Mouse (Mus musculus) forebrain, embryonic 16.5 days (tissue): ENCODE measurements around the gene Opa3. TPM values are rescaled to one million over a fixed set of nuclear protein-coding genes. Genes with fewer than 3 reads are reported as not detected.

Experiments used
- ATAC-seq: fragments of 200-750 bp; cut with Nextera tagmentation; 2 replicates; pipeline ENCODE4 v1.8.0; 2017; ENCODE audit warnings: mild to moderate bottlenecking, moderate library complexity
- H3K27ac ChIP-seq: fragments of 300-500 bp; sonication (generic); 2 replicates; pipeline ENCODE4 v1.5.1; 2014; ENCODE audit warnings: low read length, control low read depth
- H3K27me3 ChIP-seq: fragments of 300-500 bp; sonication (generic); replicated peaks from 2 replicates; pipeline ENCODE4 v1.6.1; 2014; ENCODE audit warnings: low read length; ENCODE audit not compliant: control insufficient read depth, insufficient read depth
- H3K36me3 ChIP-seq: fragments of 300-500 bp; sonication (generic); 2 replicates; pipeline ENCODE4 v1.6.1; 2014; ENCODE audit not compliant: control insufficient read depth, insufficient read depth
- H3K4me1 ChIP-seq: fragments of 300-500 bp; sonication (generic); replicated peaks from 2 replicates; pipeline ENCODE4 v1.6.1; 2014; ENCODE audit warnings: low read length; ENCODE audit not compliant: control insufficient read depth, insufficient read depth
- H3K4me2 ChIP-seq: fragments of 300-500 bp; sonication (generic); 2 replicates; pipeline ENCODE4 v1.6.1; 2014; ENCODE audit warnings: mild to moderate bottlenecking, low read length, control low read depth
- H3K4me3 ChIP-seq: fragments of 300-500 bp; sonication (generic); replicated peaks from 2 replicates; pipeline ENCODE4 v1.5.1; 2014; ENCODE audit warnings: mild to moderate bottlenecking, low read length, control low read depth
- H3K9ac ChIP-seq: fragments of 300-500 bp; sonication (generic); replicated peaks from 2 replicates; pipeline ENCODE4 v1.6.1; 2014; ENCODE audit warnings: low read depth, low read length, control low read depth
- H3K9me3 ChIP-seq: fragments of 300-500 bp; sonication (generic); 2 replicates; pipeline ENCODE4 v1.6.1; 2016; ENCODE audit warnings: low read length; ENCODE audit not compliant: control insufficient read depth
- WGBS: fragments of 180-500 bp; shearing (Covaris S2); extraction: QIAGEN DNeasy Blood & Tissue Kit; methylation state at CpG from one replicate; pipeline ENCODE4 v1.1.7; 2014; 5-methylcytosine and 5-hydroxymethylcytosine counted together
- polyA plus RNA-seq: library from polyadenylated mRNA; unstranded; fragments of >200 nt; fragmentation: Nextera tagmentation; extraction: Ambion mirVana; gene quantifications from 2 replicates; pipeline ENCODE4 v1.2.1, GENCODE M21; 2015

Gene Opa3
- polyA plus RNA-seq, 1 experiment from 2014 or later = 43.8 TPM

DNA sequence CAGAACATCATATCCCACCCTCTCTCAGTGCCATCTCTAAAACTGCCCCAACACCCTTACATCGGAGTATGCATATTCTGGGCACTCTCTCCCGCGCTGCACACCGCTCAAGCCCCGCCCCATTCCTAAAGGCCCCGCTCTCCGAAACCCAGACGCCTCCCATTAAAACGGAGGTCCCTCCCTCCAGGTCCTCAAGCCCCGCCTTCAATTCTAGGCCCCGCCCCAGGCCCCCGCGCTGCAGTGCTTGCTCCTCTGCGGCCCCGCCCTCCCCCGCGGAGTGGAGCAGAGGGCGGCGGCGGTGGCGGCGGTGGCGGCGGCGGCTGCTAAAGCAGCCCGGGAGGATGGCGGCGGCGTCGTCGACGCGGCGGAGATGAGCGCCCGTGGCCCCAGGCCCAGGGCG lies 54.3 kb downstream of the Opa3 start, which contains the start of gene Rtn2:
TSS of gene Rtn2 (plus strand) at position 240 of the 400 bp plus-strand sequence.
- Histone ChIP-seq H3K9me3 (no peaks in the 10 kb centered on the region), H3K36me3 (peaks cover 6% of the 10 kb centered on the region), H3K27me3 (peaks cover 34% of the 10 kb centered on the region), H3K4me1 (peaks cover 28% of the 10 kb centered on the region), H3K4me2 (peak within 1 kb of the TSS; percentile 59), H3K27ac (peak within 1 kb of the TSS; percentile 94), H3K9ac (peak within 1 kb of the TSS; percentile 100), H3K4me3 (peak within 1 kb of the TSS; percentile 95)
- ATAC-seq = peak; percentile 85
- WGBS = under 1% methylated on average over 35 of the region's 37 CpGs

DNA sequence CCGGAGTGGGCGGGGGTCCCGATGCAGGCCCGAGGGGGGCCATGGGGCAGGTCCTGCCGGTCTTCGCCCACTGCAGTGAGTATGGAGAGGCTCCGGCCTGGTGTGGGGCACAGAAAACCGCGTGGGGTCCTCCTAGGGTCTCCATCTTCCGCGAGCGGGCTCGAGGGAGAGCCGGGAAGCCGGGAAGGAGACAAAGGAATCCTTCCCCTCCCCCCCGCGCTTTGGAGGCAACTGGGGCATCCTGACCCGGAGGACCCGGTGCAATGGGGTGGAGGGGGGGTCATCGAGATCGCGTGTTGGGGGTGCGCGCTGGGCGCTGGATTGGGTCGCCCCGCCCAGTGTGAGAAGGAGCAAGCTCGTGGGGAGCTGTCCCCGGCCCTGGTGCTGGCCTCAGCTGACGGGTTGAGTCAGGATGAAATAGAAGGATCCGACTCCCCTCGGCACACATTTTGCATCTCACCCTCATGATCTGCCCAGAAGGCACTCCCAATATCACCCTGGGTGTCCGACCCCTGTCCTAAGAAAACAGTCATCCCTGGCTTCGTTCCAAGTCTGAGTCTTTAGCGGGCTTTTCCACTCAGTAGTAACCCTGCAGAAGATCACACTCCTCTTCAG lies 54.8 kb downstream of the Opa3 start:
- Histone ChIP-seq H3K4me1 (peaks cover 28% of the 10 kb centered on the region), H3K9me3 (no peaks in the 10 kb centered on the region), H3K36me3 (peaks cover 10% of the 10 kb centered on the region), H3K4me3 (peak overlapping the region; percentile 95), H3K27ac (peak overlapping the region; percentile 94), H3K9ac (peak overlapping the region; percentile 100), H3K27me3 (peaks cover 33% of the 10 kb centered on the region), H3K4me2 (peak overlapping the region; percentile 59)
- ATAC-seq = peak; percentile 67
- WGBS = under 1% methylated on average over 34 of the region's 35 CpGs

DNA sequence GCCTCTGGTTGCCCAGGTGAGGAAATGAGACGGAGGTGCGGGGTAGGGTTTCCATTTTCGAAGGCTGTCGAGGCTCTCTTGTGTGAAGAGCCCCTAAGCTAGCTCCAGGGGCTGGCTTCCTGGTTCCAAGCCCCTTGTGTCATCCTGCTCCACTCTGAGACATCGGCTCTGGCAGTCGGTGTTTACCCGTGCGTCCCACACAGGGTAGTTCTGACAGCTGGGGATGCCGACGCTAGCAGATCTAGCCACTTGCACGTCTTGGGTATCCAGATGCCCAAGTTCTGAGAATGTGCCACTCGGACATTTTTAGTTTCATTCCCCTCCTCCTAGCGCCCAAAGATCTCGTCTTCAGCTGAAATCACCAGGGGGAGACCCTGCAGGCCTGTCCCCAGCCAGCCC lies 55.3 kb downstream of the Opa3 start:
- peaks cover 28% of the 10 kb centered on the region for H3K27me3 ChIP-seq
- 22% methylated on average over 14 of the region's 14 CpGs for WGBS
- peak overlapping the region; percentile 59 for H3K4me2 ChIP-seq
- peak overlapping the region; percentile 95 for H3K4me3 ChIP-seq
- peaks cover 28% of the 10 kb centered on the region for H3K4me1 ChIP-seq
- H3K9ac ChIP-seq = peak overlapping the region; percentile 100
- no peaks in the 10 kb centered on the region for H3K9me3 ChIP-seq
- H3K36me3 ChIP-seq = peaks cover 10% of the 10 kb centered on the region
- H3K27ac ChIP-seq = peak overlapping the region; percentile 94
- peak; percentile 18 for ATAC-seq

DNA sequence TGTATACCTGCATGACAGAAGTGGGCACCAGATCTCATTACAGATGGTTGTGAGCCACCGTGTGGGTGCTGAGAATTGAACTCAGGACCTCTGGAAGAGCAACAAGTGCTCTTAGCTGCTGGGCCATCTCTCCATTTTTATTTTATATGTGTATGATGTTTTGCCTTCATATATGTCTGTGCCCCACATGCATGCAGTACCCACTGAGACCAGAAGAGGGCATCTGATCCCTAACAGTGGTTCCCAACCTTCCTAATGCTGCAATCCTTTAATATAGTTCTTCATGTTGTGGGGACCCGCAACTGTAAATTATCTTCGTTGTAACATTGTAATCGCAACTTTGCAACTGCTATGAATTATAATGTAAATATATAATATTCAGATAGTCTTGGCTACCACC lies 56.6 kb downstream of the Opa3 start:
- no peak for ATAC-seq
- Histone ChIP-seq H3K36me3 (peaks cover 14% of the 10 kb centered on the region), H3K9me3 (no peaks in the 10 kb centered on the region), H3K9ac (no peak overlapping the region), H3K27ac (no peak overlapping the region), H3K4me1 (peaks cover 22% of the 10 kb centered on the region), H3K4me3 (no peak overlapping the region), H3K4me2 (no peak overlapping the region), H3K27me3 (peaks cover 16% of the 10 kb centered on the region)
- WGBS = 29% methylated on average over 4 of the region's 4 CpGs

DNA sequence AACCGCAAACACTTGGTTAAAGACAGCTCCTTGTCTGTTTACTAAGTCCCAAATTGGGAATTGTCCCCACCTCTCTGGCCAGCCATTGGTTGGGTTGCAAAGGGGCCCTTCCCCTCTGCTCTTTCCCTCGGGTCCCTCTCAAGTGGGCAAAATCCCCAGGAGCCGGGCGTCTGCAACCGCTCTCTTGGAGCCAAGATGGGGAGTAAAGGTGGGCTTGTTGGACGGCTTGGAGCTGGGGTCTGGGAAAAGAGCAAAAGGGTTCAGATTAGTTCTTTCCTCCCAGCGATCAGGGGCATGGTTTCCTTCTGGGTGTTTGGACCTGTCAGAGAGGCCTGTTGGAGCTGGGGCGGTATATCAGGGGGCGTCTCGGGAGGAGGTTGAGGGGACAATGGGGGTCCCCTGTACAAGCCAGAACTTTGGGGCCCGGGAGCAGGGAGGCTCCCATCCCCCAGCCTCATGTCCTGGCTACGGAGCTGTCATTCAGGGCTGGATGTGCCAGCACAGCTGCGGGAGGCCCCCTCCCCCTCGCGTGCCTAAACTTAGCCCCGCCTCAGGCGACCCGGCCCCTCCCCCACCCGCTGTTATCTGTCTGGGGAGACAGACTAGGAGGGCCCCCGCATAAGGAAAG lies 62.9 kb downstream of the Opa3 start:
- peak; percentile 25; the same call in 1 of the 2 replicates for ATAC-seq
- H3K36me3 ChIP-seq = peaks cover 25% of the 10 kb centered on the region
- no peak overlapping the region for H3K9ac ChIP-seq
- H3K4me1 ChIP-seq = peaks cover 14% of the 10 kb centered on the region
- H3K27me3 ChIP-seq = no peaks in the 10 kb centered on the region
- no peaks in the 10 kb centered on the region for H3K9me3 ChIP-seq
- H3K4me3 ChIP-seq = peak overlapping the region; percentile 6; the same call in 1 of the 2 replicates
- 4% methylated on average over 18 of the region's 20 CpGs for WGBS
- peak overlapping the region; percentile 41; the same call in 1 of the 2 replicates for H3K27ac ChIP-seq
- H3K4me2 ChIP-seq = peak overlapping the region; percentile 31

DNA sequence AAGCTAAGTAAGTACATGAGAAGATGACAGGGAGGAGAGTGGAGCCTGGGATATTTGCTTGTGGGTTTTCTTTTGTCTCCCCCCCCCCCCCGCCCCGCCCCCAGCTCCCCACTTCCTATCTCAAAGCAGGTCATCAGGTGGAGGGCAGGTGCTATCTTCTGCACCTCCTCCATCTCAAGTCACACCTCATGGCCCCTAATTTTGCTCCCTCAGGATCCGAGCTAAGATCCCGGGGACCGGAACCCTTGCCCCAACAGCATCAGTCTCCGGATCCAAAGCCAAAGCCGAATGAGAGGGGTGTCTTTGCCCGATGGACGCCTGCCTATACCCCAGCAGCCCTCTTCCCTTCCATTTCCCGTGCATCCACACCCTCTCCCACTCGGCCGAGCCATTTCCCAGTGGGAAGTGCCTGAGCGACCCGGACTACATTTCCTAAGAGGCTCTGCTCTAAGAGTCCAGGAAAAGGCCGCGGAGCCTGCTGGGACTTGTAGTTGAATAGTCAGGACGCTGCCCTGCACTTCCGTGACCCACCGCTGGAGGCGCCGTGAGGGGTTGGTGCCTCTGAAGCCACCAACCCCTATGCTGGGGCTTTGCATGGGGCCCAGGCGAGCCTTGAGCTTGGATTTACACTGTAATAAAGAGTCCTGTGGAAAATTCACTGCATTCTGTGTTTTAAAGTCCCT lies 67.5 kb downstream of the Opa3 start:
- no peaks in the 10 kb centered on the region for H3K27me3 ChIP-seq
- ATAC-seq = peak; percentile 82
- H3K9me3 ChIP-seq = peaks cover 2% of the 10 kb centered on the region; the same call in 1 of the 2 replicates
- peak overlapping the region; percentile 33; the same call in 1 of the 2 replicates for H3K4me2 ChIP-seq
- H3K27ac ChIP-seq = no peak overlapping the region
- peaks cover 11% of the 10 kb centered on the region for H3K36me3 ChIP-seq
- 17% methylated on average over 21 of the region's 22 CpGs for WGBS
- H3K4me1 ChIP-seq = peaks cover 14% of the 10 kb centered on the region
- H3K9ac ChIP-seq = no peak overlapping the region; the same call in 1 of the 2 replicates
- H3K4me3 ChIP-seq = peak overlapping the region; percentile 18; the same call in 1 of the 2 replicates

DNA sequence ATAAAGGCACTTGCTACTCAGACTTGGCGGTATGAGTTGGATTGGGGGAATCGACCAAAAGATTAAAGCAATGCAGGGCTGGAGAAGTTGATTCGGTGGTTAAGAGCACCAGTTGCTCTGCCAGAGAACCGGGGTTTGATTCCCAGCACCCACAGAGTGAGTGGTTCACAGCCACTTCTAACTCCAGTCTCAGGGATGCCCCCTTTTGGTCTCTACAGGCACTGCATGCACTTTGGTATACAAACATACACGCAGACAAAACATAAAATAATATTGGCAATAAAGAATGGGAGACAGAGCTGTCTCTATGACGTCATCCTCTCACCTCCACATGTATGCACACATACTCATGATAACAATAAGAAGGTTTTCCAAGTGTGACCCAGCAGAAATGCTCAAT lies 68.9 kb downstream of the Opa3 start:
- 86% methylated on average over 6 of the region's 6 CpGs for WGBS
- Histone ChIP-seq H3K4me3 (no peak overlapping the region), H3K9ac (no peak overlapping the region), H3K27ac (no peak overlapping the region), H3K4me2 (no peak overlapping the region), H3K9me3 (peaks cover 2% of the 10 kb centered on the region; the same call in 1 of the 2 replicates), H3K4me1 (peaks cover 12% of the 10 kb centered on the region), H3K27me3 (peaks cover 3% of the 10 kb centered on the region; the same call in 1 of the 2 replicates), H3K36me3 (peaks cover 11% of the 10 kb centered on the region)
- ATAC-seq = no peak

DNA sequence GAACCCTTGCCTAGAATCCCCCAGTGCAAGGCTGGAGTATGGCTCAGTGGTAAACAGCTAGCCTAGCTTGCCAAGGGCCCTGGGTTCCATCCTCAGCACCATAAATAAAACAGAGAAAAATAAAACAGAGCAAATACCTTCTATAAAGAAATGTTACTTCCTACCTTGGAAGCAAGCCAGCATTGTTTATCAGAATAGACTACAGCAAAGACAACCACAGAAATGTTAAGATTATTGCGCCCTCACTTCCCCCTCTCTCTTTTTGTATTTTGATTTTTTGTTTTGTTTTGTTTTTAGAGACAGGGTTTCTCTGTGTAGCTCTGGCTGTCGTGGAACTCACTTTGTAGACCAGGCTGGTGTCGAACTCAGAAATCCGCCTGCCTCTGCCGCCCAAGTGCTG lies 69.7 kb downstream of the Opa3 start:
- Histone ChIP-seq H3K4me3 (no peak overlapping the region), H3K4me2 (no peak overlapping the region), H3K4me1 (peaks cover 15% of the 10 kb centered on the region), H3K27ac (no peak overlapping the region), H3K9me3 (peaks cover 2% of the 10 kb centered on the region; the same call in 1 of the 2 replicates), H3K36me3 (peaks cover 11% of the 10 kb centered on the region), H3K9ac (no peak overlapping the region), H3K27me3 (peaks cover 10% of the 10 kb centered on the region)
- WGBS = 92% methylated on average over 5 of the region's 5 CpGs
- ATAC-seq = no peak

DNA sequence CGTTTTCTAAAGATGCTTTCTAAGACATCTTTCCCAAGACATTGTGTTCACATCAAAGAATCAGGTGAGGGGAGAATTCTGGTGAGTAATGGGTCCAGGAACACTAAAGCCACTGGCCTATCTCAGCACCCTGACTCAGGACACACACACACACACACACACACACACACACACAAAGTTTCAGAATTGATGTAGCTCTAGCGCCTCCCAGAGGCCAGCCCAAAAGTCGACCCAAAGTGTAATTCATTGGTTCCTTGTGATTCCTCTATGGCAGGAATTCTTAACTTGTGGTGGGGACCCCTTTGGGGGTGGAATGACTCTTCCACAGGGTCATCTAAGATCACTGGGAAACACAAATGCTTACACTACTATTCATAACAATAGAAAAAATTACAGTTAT lies 71.1 kb downstream of the Opa3 start:
- Histone ChIP-seq H3K9me3 (peaks cover 2% of the 10 kb centered on the region; the same call in 1 of the 2 replicates), H3K4me3 (no peak overlapping the region), H3K9ac (no peak overlapping the region), H3K4me1 (peaks cover 22% of the 10 kb centered on the region), H3K4me2 (no peak overlapping the region), H3K27ac (no peak overlapping the region), H3K27me3 (peaks cover 24% of the 10 kb centered on the region), H3K36me3 (peaks cover 6% of the 10 kb centered on the region; the same call in 1 of the 2 replicates)
- no peak for ATAC-seq
- WGBS = 21% methylated on average over 3 of the region's 3 CpGs
